ENCODE assay signal across 28 mouse cellular contexts in genomic region chr7:84246093-84246492, GRCm38 (mm10).
DNase-seq lines count a peak whose midpoint lies in the region; ATAC-seq lines count a peak whose summit lies in the region.
"Had no signal": no experiment of that assay in that cellular context is flagged by ENCODE, and none has a peak within 500 bp of the region (broad histone marks: within the 10 kb centered on the region; RNA-seq: fewer than 3 reads in every experiment).

No protein-coding gene starts in this region.

- no peak overlapping the region for H3K4me3 ChIP-seq in kidney, embryonic 16.5 days (ENCODE audit: low read length)
- H3K4me3 ChIP-seq in stomach, embryonic 16.5 days (replicated peaks; ENCODE audit: low read length): no peak overlapping the region
- H3K4me3 ChIP-seq: erythroblast, embryonic 14.5 days; gastrocnemius, adult 2 months; heart, adult 2 months; heart, embryonic 13.5 days; hindbrain, embryonic 15.5 days; left cerebral cortex, adult 2 months; liver, embryonic 12.5 days; megakaryocyte, embryonic 14.5 days; midbrain, embryonic 12.5 days; myocyte; neural tube, embryonic 12.5 days had no signal

- ATAC-seq in kidney, embryonic 16.5 days (ENCODE audit: low FRiP score, low TSS enrichment): peak; percentile 90
- peak; percentile 42; the same call in 1 of the 2 replicates for ATAC-seq in stomach, embryonic 16.5 days (ENCODE audit: insufficient read depth, low FRiP score)
- ATAC-seq: forebrain, embryonic 16.5 days; liver, embryonic 12.5 days; liver, postnatal 0 days had no signal

- no peak overlapping the region for H3K4me2 ChIP-seq in kidney, embryonic 16.5 days (replicated peaks; ENCODE audit: low read depth, low read length)
- no peak overlapping the region for H3K4me2 ChIP-seq in stomach, embryonic 16.5 days (ENCODE audit: low read depth, low read length)
- H3K4me2 ChIP-seq: heart, embryonic 13.5 days; hindbrain, embryonic 15.5 days; liver, embryonic 12.5 days; midbrain, embryonic 12.5 days; neural tube, embryonic 12.5 days had no signal

- no peaks in the 10 kb centered on the region for H3K27me3 ChIP-seq in kidney, embryonic 16.5 days (ENCODE audit: insufficient read depth, low read length)
- no peaks in the 10 kb centered on the region for H3K27me3 ChIP-seq in stomach, embryonic 16.5 days (ENCODE audit: control insufficient read depth, insufficient read depth, low read length)
- H3K27me3 ChIP-seq: heart, embryonic 13.5 days; hindbrain, embryonic 15.5 days; liver, embryonic 12.5 days; midbrain, embryonic 12.5 days; neural tube, embryonic 12.5 days had no signal

- 41% methylated on average over 2 of the region's 2 CpGs for WGBS in kidney, embryonic 16.5 days
- 66% methylated on average over 2 of the region's 2 CpGs for WGBS in stomach, embryonic 16.5 days

- H3K9ac ChIP-seq in kidney, embryonic 16.5 days (replicated peaks; ENCODE audit: low read length): no peak overlapping the region
- no peak overlapping the region for H3K9ac ChIP-seq in stomach, embryonic 16.5 days (ENCODE audit: low read length)
- H3K9ac ChIP-seq: heart, embryonic 13.5 days; hindbrain, embryonic 15.5 days; liver, embryonic 12.5 days; liver, postnatal 0 days; midbrain, embryonic 12.5 days; neural tube, embryonic 12.5 days had no signal

- H3K27ac ChIP-seq in kidney, embryonic 16.5 days (ENCODE audit: low read length): peak overlapping the region; percentile 81
- H3K27ac ChIP-seq in stomach, embryonic 16.5 days (ENCODE audit: low read length): peak overlapping the region; percentile 85
- H3K27ac ChIP-seq: gastrocnemius, adult 2 months; heart, adult 2 months; heart, embryonic 13.5 days; hindbrain, embryonic 15.5 days; left cerebral cortex, adult 2 months; liver, embryonic 12.5 days; midbrain, embryonic 12.5 days; neural tube, embryonic 12.5 days had no signal

- no peaks in the 10 kb centered on the region for H3K9me3 ChIP-seq in kidney, embryonic 16.5 days (ENCODE audit: low read length)
- no peaks in the 10 kb centered on the region for H3K9me3 ChIP-seq in stomach, embryonic 16.5 days (replicated peaks; ENCODE audit: control insufficient read depth, low read length)
- H3K9me3 ChIP-seq: heart, embryonic 13.5 days; hindbrain, embryonic 15.5 days; liver, embryonic 12.5 days; megakaryocyte, embryonic 14.5 days; midbrain, embryonic 12.5 days; neural tube, embryonic 12.5 days had no signal

- DNase-seq in kidney, adult 9 months: peak; percentile 81
- no peak for DNase-seq in kidney, postnatal 4 days
- DNase-seq in left cerebral cortex, postnatal 4 days: no peak
- DNase-seq in cerebellum, postnatal 25 days: no peak
- no peak for DNase-seq in heart, adult 8-10 months (ENCODE audit: low spot score)
- DNase-seq: adrenal gland, postnatal 25 days; cerebellum, adult 11-12 months; cerebellum, postnatal 10 days; gastrocnemius, adult 2 months; gastrocnemius, postnatal 36 days; heart, adult 2 months; heart, postnatal 10 days; liver, postnatal 0 days; lung, postnatal 4 days; thymus, adult 18-20 months; thymus, postnatal 25 days had no signal

- H3K4me1 ChIP-seq in kidney, embryonic 16.5 days (ENCODE audit: insufficient read depth, low read length): peaks cover 20% of the 10 kb centered on the region
- peaks cover 7% of the 10 kb centered on the region for H3K4me1 ChIP-seq in stomach, embryonic 16.5 days (ENCODE audit: control insufficient read depth, insufficient read depth, low read length)
- H3K4me1 ChIP-seq: hindbrain, embryonic 15.5 days; liver, embryonic 12.5 days; megakaryocyte, embryonic 14.5 days; neural tube, embryonic 12.5 days had no signal

- H3K36me3 ChIP-seq in kidney, embryonic 16.5 days (ENCODE audit: insufficient read depth, low read length): no peaks in the 10 kb centered on the region
- no peaks in the 10 kb centered on the region for H3K36me3 ChIP-seq in stomach, embryonic 16.5 days (ENCODE audit: control insufficient read depth, insufficient read depth, low read length)
- H3K36me3 ChIP-seq: liver, embryonic 12.5 days had no signal

- intact Hi-C loops in left cerebral cortex, postnatal 4 days (cut with DNase I): no loop called here
